Mouse (Mus musculus) neural tube, postnatal 0 days (tissue): ENCODE measurements around the gene Gm5460. TPM values are rescaled to one million over a fixed set of nuclear protein-coding genes. Genes with fewer than 3 reads are reported as not detected.

ENCODE experiments used
- polyA plus RNA-seq: library from polyadenylated mRNA; unstranded; fragments of >200 nt; fragmentation: Nextera tagmentation; extraction: Ambion mirVana; gene quantifications from 2 replicates; pipeline ENCODE4 v1.2.1, GENCODE M21; 2015

The Gm5460 gene
- not detected in 2 replicates for polyA plus RNA-seq

DNA sequence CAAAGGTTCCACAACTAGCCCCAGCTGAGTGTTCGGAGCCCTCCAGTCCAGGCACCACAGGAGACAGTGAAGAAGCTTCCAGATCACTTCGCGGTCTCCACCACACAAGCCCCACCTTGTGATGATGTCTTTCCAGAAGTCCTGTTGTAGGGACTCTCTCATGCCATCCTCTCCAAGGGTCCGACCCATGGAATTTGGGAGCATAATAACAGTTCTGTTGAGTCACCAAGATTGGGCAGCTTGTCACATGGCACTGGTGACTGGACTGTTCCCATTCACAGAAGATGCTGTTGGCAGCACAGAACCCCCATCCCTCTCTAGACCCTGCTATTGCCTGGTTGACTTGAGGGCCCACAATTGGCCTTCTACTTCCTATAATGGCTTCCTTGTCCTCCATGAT is at the start of gene Gm5460:
Gm5460 (plus strand) TSS at position 378 of the 400 bp plus-strand sequence.

GRCm38 (mm10) chr14:33978604-33979059 is 37.9 kb upstream of the Gm5460 start, which contains the start of gene Zfp488:
TSS of gene Zfp488 (minus strand) at chr14:33978764.

GRCm38 (mm10) chr14:34015063-34015462 is 1.5 kb upstream of the Gm5460 start, which contains the start of gene Gm30083:
TSS of gene Gm30083 (minus strand) at chr14:34015182.

GRCm38 (mm10) chr14:34052516-34052915 is 36.0 kb downstream of the Gm5460 start, which contains the start of gene Antxrl:
TSS of gene Antxrl (plus strand) at chr14:34052707.

GRCm38 (mm10) chr14:34085731-34086130 is 69.2 kb downstream of the Gm5460 start, which contains the start of gene Anxa8:
TSS of gene Anxa8 (plus strand) at chr14:34085981.

Other genes starting within 250 kb of the Gm5460 start
- 14.3 and 17.7 TPM in 2 replicates for gene Gdf10, start 93.2 kb upstream of the Gm5460 start, polyA plus RNA-seq
- gene Gdf2, start 75.7 kb upstream of the Gm5460 start, polyA plus RNA-seq, result 0.09 TPM in 1 of 2 replicates, not detected in the other
- 0.05 TPM in 1 of 2 replicates, not detected in the other for gene Rbp3, start 62.8 kb upstream of the Gm5460 start, polyA plus RNA-seq
- 2.2 and 2.3 TPM in 2 replicates for gene Zfp488, start 38.0 kb upstream of the Gm5460 start, polyA plus RNA-seq
- gene Gm30083, start 1.6 kb upstream of the Gm5460 start, polyA plus RNA-seq, result not detected in 2 replicates
- gene Antxrl, start 35.9 kb downstream of the Gm5460 start, polyA plus RNA-seq, result not detected in 2 replicates
- gene Anxa8, start 69.2 kb downstream of the Gm5460 start, polyA plus RNA-seq, result 0.83 and 1.3 TPM in 2 replicates
- 0.37 TPM in 1 of 2 replicates, not detected in the other for gene A630023A22Rik, start 86.0 kb downstream of the Gm5460 start, polyA plus RNA-seq
- 0.06 and 0.18 TPM in 2 replicates for gene Npy4r, start 135.7 kb downstream of the Gm5460 start, polyA plus RNA-seq
- gene Gprin2, start 184.9 kb downstream of the Gm5460 start, polyA plus RNA-seq, result 3.6 and 4.3 TPM in 2 replicates
- gene Syt15, start 202.8 kb downstream of the Gm5460 start, polyA plus RNA-seq, result 0.88 and 1.6 TPM in 2 replicates